Mouse (Mus musculus): ENCODE results near the gene Gm36864. TPM values are rescaled to one million over a fixed set of nuclear protein-coding genes. Genes with fewer than 3 reads are reported as not detected.
A peak's percentile ranks its signal among the peaks of the same experiment; 100 is the strongest.
"Not testable (repeated sequence)": the region's sequence is repeated elsewhere in the genome, so short reads cannot be mapped to it uniquely, and the experiment has no call there.

Gene Gm36864
- polyA plus RNA-seq, 1 experiment from 2014 or later = not detected

GRCm38 (mm10) chr7:44244080-44244479, 8.1 kb downstream of the Gm36864 start:
- Histone ChIP-seq H3K4me3 (ENCODE audit: low read depth, low read length) (no peak overlapping the region), H3K27ac (ENCODE audit: low read length) (no peak overlapping the region), H3K36me3 (ENCODE audit: insufficient read depth, low read length) (no peaks in the 10 kb centered on the region), H3K27me3 (replicated peaks; ENCODE audit: insufficient read depth, low read length) (no peaks in the 10 kb centered on the region), H3K4me2 (replicated peaks; ENCODE audit: low read depth, low read length) (no peak overlapping the region), H3K9me3 (ENCODE audit: low read length) (no peaks in the 10 kb centered on the region), H3K9ac (replicated peaks; ENCODE audit: low read depth) (no peak overlapping the region), H3K4me1 (ENCODE audit: insufficient read depth, low read depth, low read length) (peaks cover 7% of the 10 kb centered on the region; the same call in 1 of the 2 replicates)
- no peak for ATAC-seq
- TF ChIP-seq EP300 (IDR thresholded peaks at IDR 0.05) (no peak), CTCF (IDR thresholded peaks at IDR 0.05) (no peak)
- 44% methylated on average over 1 of the region's 1 CpGs for WGBS
- no peak for DNase-seq (ENCODE audit: low spot score)

GRCm38 (mm10) chr7:44246055-44246983, 10.3 kb downstream of the Gm36864 start, which contains the start of the genes 1700028J19Rik and 2410002F23Rik:
Gene 1700028J19Rik, minus strand, starts transcription at chr7:44246695.
Gene 2410002F23Rik, plus strand, starts transcription at chr7:44246722.
- DNase-seq (ENCODE audit: low spot score) (peak; percentile 93), ATAC-seq (peak; percentile 94)
- no peaks in the 10 kb centered on the region for H3K9me3 ChIP-seq (ENCODE audit: low read length)
- H3K4me3 ChIP-seq (ENCODE audit: low read depth, low read length) = peak within 1 kb of the TSS; percentile 81
- peak within 1 kb of the TSS; percentile 74 for H3K4me2 ChIP-seq (replicated peaks; ENCODE audit: low read depth, low read length)
- WGBS = under 1% methylated on average over 60 of the region's 62 CpGs
- no peaks in the 10 kb centered on the region for H3K27me3 ChIP-seq (replicated peaks; ENCODE audit: insufficient read depth, low read length)
- peak; percentile 90 for TF ChIP-seq EP300 (IDR thresholded peaks at IDR 0.05)
- no peak for TF ChIP-seq CTCF (IDR thresholded peaks at IDR 0.05)
- peak within 1 kb of the TSS; percentile 92 for H3K27ac ChIP-seq (ENCODE audit: low read length)
- peak within 1 kb of the TSS; percentile 93 for H3K9ac ChIP-seq (replicated peaks; ENCODE audit: low read depth)
- peaks cover 7% of the 10 kb centered on the region; the same call in 1 of the 2 replicates for H3K4me1 ChIP-seq (ENCODE audit: insufficient read depth, low read depth, low read length)
- no peaks in the 10 kb centered on the region; the same call in 1 of the 2 replicates for H3K36me3 ChIP-seq (ENCODE audit: insufficient read depth, low read length)

GRCm38 (mm10) chr7:44246984-44247470, 11.1 kb downstream of the Gm36864 start:
- DNase-seq (ENCODE audit: low spot score) (peak; percentile 66), ATAC-seq (peak; percentile 42)
- Histone ChIP-seq H3K9ac (replicated peaks; ENCODE audit: low read depth) (peak overlapping the region; percentile 93), H3K36me3 (ENCODE audit: insufficient read depth, low read length) (no peaks in the 10 kb centered on the region; the same call in 1 of the 2 replicates), H3K4me1 (ENCODE audit: insufficient read depth, low read depth, low read length) (peaks cover 7% of the 10 kb centered on the region; the same call in 1 of the 2 replicates), H3K27ac (ENCODE audit: low read length) (peak overlapping the region; percentile 92), H3K9me3 (ENCODE audit: low read length) (no peaks in the 10 kb centered on the region), H3K4me2 (replicated peaks; ENCODE audit: low read depth, low read length) (peak overlapping the region; percentile 74), H3K27me3 (replicated peaks; ENCODE audit: insufficient read depth, low read length) (no peaks in the 10 kb centered on the region), H3K4me3 (ENCODE audit: low read depth, low read length) (peak overlapping the region; percentile 81)
- WGBS = 6% methylated on average over 20 of the region's 23 CpGs
- TF ChIP-seq CTCF (IDR thresholded peaks at IDR 0.05) = no peak
- no peak for TF ChIP-seq EP300 (IDR thresholded peaks at IDR 0.05)

GRCm38 (mm10) chr7:44247971-44248370, 12.0 kb downstream of the Gm36864 start:
- Histone ChIP-seq H3K4me1 (ENCODE audit: insufficient read depth, low read depth, low read length) (peaks cover 7% of the 10 kb centered on the region; the same call in 1 of the 2 replicates), H3K9ac (replicated peaks; ENCODE audit: low read depth) (no peak overlapping the region), H3K4me2 (replicated peaks; ENCODE audit: low read depth, low read length) (no peak overlapping the region), H3K36me3 (ENCODE audit: insufficient read depth, low read length) (no peaks in the 10 kb centered on the region; the same call in 1 of the 2 replicates), H3K4me3 (ENCODE audit: low read depth, low read length) (no peak overlapping the region), H3K9me3 (ENCODE audit: low read length) (no peaks in the 10 kb centered on the region), H3K27ac (ENCODE audit: low read length) (no peak overlapping the region), H3K27me3 (replicated peaks; ENCODE audit: insufficient read depth, low read length) (no peaks in the 10 kb centered on the region)
- ATAC-seq (no peak), DNase-seq (ENCODE audit: low spot score) (no peak)
- 76% methylated on average over 2 of the region's 2 CpGs for WGBS
- TF ChIP-seq EP300 (IDR thresholded peaks at IDR 0.05) = no peak
- no peak for TF ChIP-seq CTCF (IDR thresholded peaks at IDR 0.05)

- Histone ChIP-seq H3K27me3 (replicated peaks; ENCODE audit: insufficient read depth, low read length) (no peaks in the 10 kb centered on the region), H3K4me1 (ENCODE audit: insufficient read depth, low read depth, low read length) (peaks cover 7% of the 10 kb centered on the region; the same call in 1 of the 2 replicates), H3K4me2 (replicated peaks; ENCODE audit: low read depth, low read length) (no peak overlapping the region), H3K36me3 (ENCODE audit: insufficient read depth, low read length) (no peaks in the 10 kb centered on the region; the same call in 1 of the 2 replicates), H3K27ac (ENCODE audit: low read length) (no peak overlapping the region), H3K9ac (replicated peaks; ENCODE audit: low read depth) (no peak overlapping the region), H3K9me3 (ENCODE audit: low read length) (no peaks in the 10 kb centered on the region), H3K4me3 (ENCODE audit: low read depth, low read length) (no peak overlapping the region)
- no peak for ATAC-seq
- no peak for DNase-seq (ENCODE audit: low spot score)
- TF ChIP-seq EP300 (IDR thresholded peaks at IDR 0.05) = no peak
- no peak for TF ChIP-seq CTCF (IDR thresholded peaks at IDR 0.05)
- WGBS = 88% methylated on average over 4 of the region's 4 CpGs
Observed at GRCm38 (mm10) chr7:44249248-44249647, 13.3 kb downstream of the Gm36864 start.

GRCm38 (mm10) chr7:44250732-44251275, 14.8 kb downstream of the Gm36864 start:
- H3K9me3 ChIP-seq (ENCODE audit: low read length); H3K4me2 ChIP-seq (replicated peaks; ENCODE audit: low read depth, low read length); H3K4me3 ChIP-seq (ENCODE audit: low read depth, low read length); H3K27ac ChIP-seq (ENCODE audit: low read length); H3K27me3 ChIP-seq (replicated peaks; ENCODE audit: insufficient read depth, low read length); H3K36me3 ChIP-seq (ENCODE audit: insufficient read depth, low read length); DNase-seq (ENCODE audit: low spot score); H3K9ac ChIP-seq (replicated peaks; ENCODE audit: low read depth); ATAC-seq; H3K4me1 ChIP-seq (ENCODE audit: insufficient read depth, low read depth, low read length): not testable (repeated sequence)
- 88% methylated on average over 17 of the region's 17 CpGs for WGBS

Data from lung, postnatal 0 days (tissue).